Mouse (Mus musculus): Measurements from ENCODE around the gene Il25. TPM values are rescaled to one million over a fixed set of nuclear protein-coding genes. Genes with fewer than 3 reads are reported as not detected.

Il25 gene
- polyA plus RNA-seq (2015; fragmentation: Nextera tagmentation; extraction: Ambion mirVana): 0.13 TPM in 1 of 2 replicates, not detected in the other

DNA sequence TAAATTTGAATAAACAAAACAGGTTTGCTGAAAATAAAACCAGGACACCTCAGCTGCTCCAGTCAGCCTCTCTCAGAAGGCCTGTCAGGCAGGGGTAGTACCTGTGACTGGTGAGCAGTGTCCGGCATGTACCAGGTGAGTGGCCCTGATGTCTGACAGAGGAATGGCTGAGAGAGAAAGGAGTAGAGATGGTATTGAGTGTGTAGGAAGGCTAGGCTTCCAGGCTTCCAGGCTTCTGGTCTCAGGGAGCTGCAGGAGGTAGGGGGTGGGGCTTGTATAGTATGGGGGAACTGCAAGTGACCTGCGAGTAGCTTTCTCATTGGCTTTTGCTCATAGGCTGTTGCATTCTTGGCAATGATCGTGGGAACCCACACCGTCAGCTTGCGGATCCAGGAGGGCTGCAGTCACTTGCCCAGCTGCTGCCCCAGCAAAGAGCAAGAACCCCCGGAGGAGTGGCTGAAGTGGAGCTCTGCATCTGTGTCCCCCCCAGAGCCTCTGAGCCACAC, at the start of gene Il25:
TSS of gene Il25 (plus strand) at position 51 of the 506 bp plus-strand sequence.
- H3K27ac ChIP-seq: no peak within 1 kb of the TSS
- no peaks in the 10 kb centered on the region for H3K9me3 ChIP-seq
- no peaks in the 10 kb centered on the region for H3K36me3 ChIP-seq
- ATAC-seq (ENCODE audit: insufficient read depth, low FRiP score, low read depth): peak; percentile 19; the same call in 1 of the 2 replicates
- H3K4me2 ChIP-seq: 0 out of 2 replicates have a peak within 1 kb of the TSS, but pooled peaks have one; percentile 6
- H3K4me1 ChIP-seq: peaks cover 7% of the 10 kb centered on the region; the same call in 1 of the 2 replicates
- WGBS: 28% methylated on average over 6 of the region's 6 CpGs
- H3K27me3 ChIP-seq (replicated peaks): no peaks in the 10 kb centered on the region
- H3K4me3 ChIP-seq (replicated peaks): no peak within 1 kb of the TSS
- H3K9ac ChIP-seq: no peak within 1 kb of the TSS

GRCm38 (mm10) chr14:54883154-54884021, 49.1 kb upstream of the Il25 start, which contains the start of the genes Bcl2l2 and Gm20521:
TSS of gene Bcl2l2 (plus strand) at chr14:54883377.
TSS of gene Gm20521 (plus strand) at chr14:54883441.
- H3K27me3 ChIP-seq (replicated peaks): no peaks in the 10 kb centered on the region
- H3K4me3 ChIP-seq (replicated peaks): peak within 1 kb of the TSS; percentile 53
- H3K36me3 ChIP-seq: 0 out of 2 replicates have a peak, but pooled peaks cover 3% of the 10 kb centered on the region
- H3K4me1 ChIP-seq: peaks cover 15% of the 10 kb centered on the region
- H3K9me3 ChIP-seq: no peaks in the 10 kb centered on the region
- ATAC-seq (ENCODE audit: insufficient read depth, low FRiP score, low read depth): peak; percentile 88
- WGBS: under 1% methylated on average over 27 of the region's 27 CpGs
- H3K9ac ChIP-seq: peak within 1 kb of the TSS; percentile 66
- H3K4me2 ChIP-seq: peak within 1 kb of the TSS; percentile 82
- H3K27ac ChIP-seq: peak within 1 kb of the TSS; percentile 88

- Histone ChIP-seq H3K4me1 (peaks cover 15% of the 10 kb centered on the region), H3K4me2 (peak overlapping the region; percentile 82), H3K4me3 (replicated peaks) (peak overlapping the region; percentile 53), H3K27me3 (replicated peaks) (no peaks in the 10 kb centered on the region), H3K9me3 (no peaks in the 10 kb centered on the region), H3K9ac (peak overlapping the region; percentile 66), H3K36me3 (0 out of 2 replicates have a peak, but pooled peaks cover 3% of the 10 kb centered on the region), H3K27ac (peak overlapping the region; percentile 88)
- 16% methylated on average over 21 of the region's 21 CpGs for WGBS
- ATAC-seq (ENCODE audit: insufficient read depth, low FRiP score, low read depth): peak; percentile 6
Observed at GRCm38 (mm10) chr14:54884022-54884712, 48.3 kb upstream of the Il25 start.

DNA sequence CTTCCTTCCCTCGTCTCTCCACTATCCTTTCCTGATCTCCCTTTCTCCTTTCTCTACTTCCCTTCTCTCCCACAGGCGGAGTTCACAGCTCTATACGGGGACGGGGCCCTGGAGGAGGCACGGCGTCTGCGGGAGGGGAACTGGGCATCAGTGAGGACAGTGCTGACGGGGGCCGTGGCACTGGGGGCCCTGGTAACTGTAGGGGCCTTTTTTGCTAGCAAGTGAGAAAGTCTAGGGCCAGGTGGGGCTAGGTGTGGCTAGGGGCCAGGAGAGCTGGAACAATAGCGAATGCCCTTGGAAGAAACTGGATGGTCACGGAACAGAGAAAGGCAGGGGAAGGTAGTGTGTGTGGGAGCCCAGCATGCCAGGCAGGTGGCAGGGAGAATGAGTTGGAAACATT, 47.2 kb upstream of the Il25 start:
- no peak overlapping the region for H3K4me3 ChIP-seq (replicated peaks)
- no peaks in the 10 kb centered on the region for H3K9me3 ChIP-seq
- 0 out of 2 replicates have a peak, but pooled peaks cover 3% of the 10 kb centered on the region for H3K36me3 ChIP-seq
- peak overlapping the region; percentile 82 for H3K4me2 ChIP-seq
- H3K9ac ChIP-seq: no peak overlapping the region
- H3K4me1 ChIP-seq: peaks cover 15% of the 10 kb centered on the region
- no peak overlapping the region for H3K27ac ChIP-seq
- 79% methylated on average over 11 of the region's 11 CpGs for WGBS
- ATAC-seq (ENCODE audit: insufficient read depth, low FRiP score, low read depth): no peak
- H3K27me3 ChIP-seq (replicated peaks): no peaks in the 10 kb centered on the region

GRCm38 (mm10) chr14:54892200-54892599, 40.3 kb upstream of the Il25 start, which contains the start of gene Pabpn1:
TSS of gene Pabpn1 (plus strand) at chr14:54892500.
- Histone ChIP-seq H3K4me3 (replicated peaks) (peak within 1 kb of the TSS; percentile 90), H3K9ac (no peak within 1 kb of the TSS), H3K4me1 (peaks cover 11% of the 10 kb centered on the region; the same call in 1 of the 2 replicates), H3K4me2 (peak within 1 kb of the TSS; percentile 52), H3K9me3 (no peaks in the 10 kb centered on the region), H3K27me3 (replicated peaks) (no peaks in the 10 kb centered on the region), H3K27ac (peak within 1 kb of the TSS; percentile 89), H3K36me3 (peaks cover 9% of the 10 kb centered on the region)
- ATAC-seq (ENCODE audit: insufficient read depth, low FRiP score, low read depth): no peak
- WGBS: 87% methylated on average over 3 of the region's 3 CpGs

DNA sequence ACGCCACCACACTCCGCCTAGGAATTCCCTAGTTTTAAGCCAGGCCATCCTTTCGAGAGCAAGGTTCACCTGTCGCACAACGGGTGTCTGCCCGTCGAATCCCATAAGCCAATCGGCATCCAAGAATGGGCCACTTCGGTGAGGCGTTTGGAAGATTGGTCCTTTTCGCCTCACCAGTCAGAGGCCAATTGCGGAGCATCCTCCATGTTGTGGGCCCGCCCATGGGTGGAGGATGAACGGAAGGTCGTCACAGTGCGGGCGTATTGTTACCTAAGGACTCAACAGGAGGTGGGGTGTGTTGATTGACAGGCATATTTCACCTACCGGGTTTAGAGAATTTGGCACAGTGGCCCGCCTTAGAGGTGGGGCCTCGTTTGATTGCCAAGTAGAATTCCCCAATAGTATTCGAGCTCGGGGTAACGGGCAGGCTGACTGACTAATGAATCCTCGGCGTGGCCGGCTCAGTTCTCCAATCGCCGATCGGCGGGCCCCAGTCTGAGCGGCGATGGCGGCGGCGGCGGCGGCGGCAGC, 38.8 kb upstream of the Il25 start:
- no peaks in the 10 kb centered on the region for H3K27me3 ChIP-seq (replicated peaks)
- peak overlapping the region; percentile 89 for H3K27ac ChIP-seq
- peak; percentile 99 for ATAC-seq (ENCODE audit: insufficient read depth, low FRiP score, low read depth)
- peaks cover 15% of the 10 kb centered on the region for H3K36me3 ChIP-seq
- H3K4me3 ChIP-seq (replicated peaks): peak overlapping the region; percentile 90
- under 1% methylated on average over 38 of the region's 38 CpGs for WGBS
- H3K4me2 ChIP-seq: peak overlapping the region; percentile 52
- H3K9me3 ChIP-seq: no peaks in the 10 kb centered on the region
- H3K9ac ChIP-seq: peak overlapping the region; percentile 98
- peaks cover 13% of the 10 kb centered on the region; the same call in 1 of the 2 replicates for H3K4me1 ChIP-seq

- peak; percentile 47 for ATAC-seq (ENCODE audit: insufficient read depth, low FRiP score, low read depth)
- under 1% methylated on average over 45 of the region's 54 CpGs for WGBS
Observed at GRCm38 (mm10) chr14:54894296-54895151, 38.0 kb upstream of the Il25 start.

GRCm38 (mm10) chr14:54897445-54897844, 35.0 kb upstream of the Il25 start:
- H3K36me3 ChIP-seq: peaks cover 15% of the 10 kb centered on the region
- H3K27me3 ChIP-seq (replicated peaks): no peaks in the 10 kb centered on the region
- H3K27ac ChIP-seq: peak overlapping the region; percentile 35; the same call in 1 of the 2 replicates
- H3K9me3 ChIP-seq: no peaks in the 10 kb centered on the region
- H3K9ac ChIP-seq: no peak overlapping the region
- H3K4me2 ChIP-seq: no peak overlapping the region
- WGBS: 44% methylated on average over 2 of the region's 2 CpGs
- peaks cover 13% of the 10 kb centered on the region; the same call in 1 of the 2 replicates for H3K4me1 ChIP-seq
- H3K4me3 ChIP-seq (replicated peaks): no peak overlapping the region
- ATAC-seq (ENCODE audit: insufficient read depth, low FRiP score, low read depth): no peak

More at GRCm38 (mm10) chr14:54894296-54895151, 38.0 kb upstream of the Il25 start:
- no peaks in the 10 kb centered on the region for H3K9me3 ChIP-seq
- peak overlapping the region; percentile 98 for H3K9ac ChIP-seq
- peak overlapping the region; percentile 90 for H3K4me3 ChIP-seq (replicated peaks)
- H3K27me3 ChIP-seq (replicated peaks): no peaks in the 10 kb centered on the region
- H3K4me1 ChIP-seq: peaks cover 13% of the 10 kb centered on the region; the same call in 1 of the 2 replicates
- peaks cover 15% of the 10 kb centered on the region for H3K36me3 ChIP-seq
- H3K27ac ChIP-seq: peak overlapping the region; percentile 89
- peak overlapping the region; percentile 75 for H3K4me2 ChIP-seq

GRCm38 (mm10) chr14:54900383-54900782, 32.1 kb upstream of the Il25 start:
- H3K27ac ChIP-seq: peak overlapping the region; percentile 44; the same call in 1 of the 2 replicates
- H3K36me3 ChIP-seq: peaks cover 21% of the 10 kb centered on the region
- peaks cover 10% of the 10 kb centered on the region; the same call in 1 of the 2 replicates for H3K4me1 ChIP-seq
- H3K4me3 ChIP-seq (replicated peaks): no peak overlapping the region
- no peak overlapping the region for H3K4me2 ChIP-seq
- ATAC-seq (ENCODE audit: insufficient read depth, low FRiP score, low read depth): 0 out of 2 replicates have a peak, but pooled peaks have one; percentile 36
- 0% methylated on average over 3 of the region's 3 CpGs for WGBS
- H3K27me3 ChIP-seq (replicated peaks): no peaks in the 10 kb centered on the region
- no peak overlapping the region for H3K9ac ChIP-seq
- no peaks in the 10 kb centered on the region for H3K9me3 ChIP-seq

GRCm38 (mm10) chr14:54903641-54904040, 28.9 kb upstream of the Il25 start:
- H3K9ac ChIP-seq: no peak overlapping the region
- H3K27me3 ChIP-seq (replicated peaks): no peaks in the 10 kb centered on the region
- no peak overlapping the region for H3K27ac ChIP-seq
- peaks cover 21% of the 10 kb centered on the region; the same call in 1 of the 2 replicates for H3K36me3 ChIP-seq
- H3K9me3 ChIP-seq: no peaks in the 10 kb centered on the region
- WGBS: 88% methylated on average over 4 of the region's 4 CpGs
- ATAC-seq (ENCODE audit: insufficient read depth, low FRiP score, low read depth): no peak
- no peak overlapping the region for H3K4me2 ChIP-seq
- H3K4me3 ChIP-seq (replicated peaks): no peak overlapping the region
- H3K4me1 ChIP-seq: no peaks in the 10 kb centered on the region

All from stomach, embryonic 15.5 days (tissue).